Mouse (Mus musculus) small intestine, adult 2 months (tissue): ENCODE measurements around the gene Crat.

Experiments
- CTCF ChIP-seq: fragments of 200-500 bp; IDR thresholded peaks from 2 replicates; pipeline ENCODE4 v1.5.1; 2012; ENCODE audit warnings: low read depth, mild to moderate bottlenecking, control low read depth, inconsistent platforms, low read length, moderate library complexity, mixed read lengths; ENCODE audit not compliant: insufficient replicate concordance, insufficient read length; ENCODE audit errors: extremely low read depth
- POLR2A ChIP-seq: fragments of 200-500 bp; IDR thresholded peaks from 2 replicates; pipeline ENCODE4 v1.6.1; 2012; ENCODE audit warnings: low read depth, mild to moderate bottlenecking, control low read depth, inconsistent platforms, low read length, moderate library complexity

GRCm38 (mm10) chr2:30413038-30413973 is 2.3 kb downstream of the Crat start:
- no peak for TF ChIP-seq CTCF
- no peak for TF ChIP-seq POLR2A
